Mouse (Mus musculus) thymus, adult 2 months (tissue): ENCODE results near the gene Panx2. TPM values are rescaled to one million over a fixed set of nuclear protein-coding genes. Genes with fewer than 3 reads are reported as not detected.

Experiments used
- DNase-seq: peaks from one replicate; pipeline ENCODE4 v3.0.0; 2021
- H3K27ac ChIP-seq: fragments of 200-500 bp; 2 replicates; pipeline ENCODE4 v1.5.1; 2012; ENCODE audit warnings: low read length, control low read depth; ENCODE audit not compliant: control insufficient read depth, insufficient read depth
- H3K27me3 ChIP-seq: fragments of 200-500 bp; 2 replicates; pipeline ENCODE4 v1.6.1; 2012; ENCODE audit warnings: mild to moderate bottlenecking, low read length, moderate library complexity, mixed read lengths; ENCODE audit not compliant: control insufficient read depth, insufficient read depth
- H3K36me3 ChIP-seq: fragments of 200-500 bp; 2 replicates; pipeline ENCODE4 v1.6.1; 2012; ENCODE audit warnings: mild to moderate bottlenecking, low read length, moderate library complexity; ENCODE audit not compliant: control insufficient read depth, insufficient read depth
- H3K4me1 ChIP-seq: fragments of 200-500 bp; replicated peaks from 2 replicates; pipeline ENCODE4 v1.6.1; 2012; ENCODE audit warnings: low read length; ENCODE audit not compliant: control insufficient read depth, insufficient read depth
- H3K4me3 ChIP-seq: fragments of 200-500 bp; 2 replicates; pipeline ENCODE4 v1.5.1; 2012; ENCODE audit warnings: mild to moderate bottlenecking, low read length, control low read depth, moderate library complexity; ENCODE audit not compliant: control insufficient read depth, insufficient read depth
- CTCF ChIP-seq: fragments of 200-500 bp; IDR thresholded peaks from 2 replicates; pipeline ENCODE4 v1.5.1; 2012; ENCODE audit warnings: mild to moderate bottlenecking, control low read depth, low read length, moderate library complexity, borderline replicate concordance; ENCODE audit not compliant: control insufficient read depth, poor library complexity, insufficient read depth; ENCODE audit errors: extremely low read depth
- POLR2A ChIP-seq: fragments of 200-500 bp; IDR thresholded peaks from 2 replicates; pipeline ENCODE4 v1.6.1; 2012; ENCODE audit warnings: mild to moderate bottlenecking, low read length, control low read depth, moderate library complexity; ENCODE audit not compliant: control insufficient read depth, poor library complexity, insufficient read depth; ENCODE audit errors: extremely low read depth
- WGBS: fragments of 180-500 bp; shearing (Covaris S2); methylation state at CpG from one replicate; pipeline ENCODE4 v1.1.7; 2018; 5-methylcytosine and 5-hydroxymethylcytosine counted together
- polyA plus RNA-seq: library from polyadenylated mRNA; depleted of rRNA; stranded (reverse); fragments of >200 nt; gene quantifications from 2 replicates; pipeline ENCODE4 v1.2.3, GENCODE M21; 2012

Gene Panx2
- polyA plus RNA-seq, 1 experiment = 0.15 TPM

DNA sequence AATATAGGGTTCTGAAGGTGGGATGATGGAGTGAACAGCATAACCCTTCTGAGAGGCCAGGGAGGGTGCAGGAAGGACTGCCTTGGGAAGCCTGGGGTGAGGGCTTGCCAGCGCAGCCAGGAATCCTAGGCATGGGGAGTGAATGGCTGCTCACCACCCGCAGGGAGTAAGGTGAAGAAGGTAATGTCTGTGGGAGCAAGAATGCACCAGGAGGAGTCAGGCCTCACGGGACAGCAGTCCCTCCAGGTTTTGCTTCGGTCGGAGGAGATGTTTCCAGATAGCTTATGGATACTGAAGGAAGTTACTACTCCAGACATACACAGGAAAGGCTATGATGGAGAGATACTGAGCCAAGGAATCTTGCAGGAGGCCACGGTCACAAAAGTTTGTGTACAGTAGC, 798 bp upstream of the Panx2 start:
- Histone ChIP-seq H3K4me3 (no peak overlapping the region), H3K4me1 (peaks cover 4% of the 10 kb centered on the region; the same call in 1 of the 2 replicates), H3K36me3 (no peaks in the 10 kb centered on the region), H3K27ac (no peak overlapping the region), H3K27me3 (peaks cover 8% of the 10 kb centered on the region; the same call in 1 of the 2 replicates)
- TF ChIP-seq CTCF (no peak), POLR2A (no peak)
- DNase-seq = no peak
- WGBS = 61% methylated on average over 6 of the region's 6 CpGs

DNA sequence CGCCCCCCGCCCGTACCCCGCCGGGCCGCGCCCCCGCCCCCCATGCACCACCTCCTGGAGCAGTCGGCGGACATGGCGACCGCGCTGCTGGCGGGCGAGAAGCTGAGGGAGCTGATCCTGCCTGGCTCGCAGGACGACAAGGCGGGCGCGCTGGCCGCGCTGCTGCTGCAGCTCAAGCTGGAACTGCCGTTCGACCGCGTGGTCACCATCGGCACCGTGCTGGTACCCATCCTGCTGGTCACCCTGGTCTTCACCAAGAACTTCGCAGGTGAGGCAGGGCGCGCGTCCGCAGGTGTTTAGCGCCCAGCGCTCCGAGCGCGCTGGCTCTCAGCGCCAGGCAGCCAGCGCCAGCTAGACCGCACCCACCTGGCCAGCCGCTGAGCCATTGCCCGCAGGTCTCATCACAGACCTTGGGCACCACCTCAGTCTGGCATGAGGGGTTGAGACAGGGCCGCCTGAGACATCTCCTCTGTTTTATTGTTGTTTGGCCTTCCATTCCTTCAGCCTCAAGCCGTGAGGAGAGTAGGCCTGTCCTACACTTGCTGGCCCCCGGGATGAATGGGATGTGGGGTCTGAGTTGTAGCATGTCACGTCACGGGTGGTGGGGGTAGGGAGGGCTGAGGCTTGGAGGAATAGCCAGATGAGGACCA, 623 bp downstream of the Panx2 start:
- Histone ChIP-seq H3K36me3 (no peaks in the 10 kb centered on the region), H3K4me3 (peak overlapping the region; percentile 4; the same call in 1 of the 2 replicates), H3K4me1 (peaks cover 4% of the 10 kb centered on the region; the same call in 1 of the 2 replicates), H3K27me3 (peaks cover 8% of the 10 kb centered on the region; the same call in 1 of the 2 replicates), H3K27ac (no peak overlapping the region)
- 8% methylated on average over 40 of the region's 48 CpGs for WGBS
- TF ChIP-seq CTCF (no peak), POLR2A (no peak)
- no peak for DNase-seq

DNA sequence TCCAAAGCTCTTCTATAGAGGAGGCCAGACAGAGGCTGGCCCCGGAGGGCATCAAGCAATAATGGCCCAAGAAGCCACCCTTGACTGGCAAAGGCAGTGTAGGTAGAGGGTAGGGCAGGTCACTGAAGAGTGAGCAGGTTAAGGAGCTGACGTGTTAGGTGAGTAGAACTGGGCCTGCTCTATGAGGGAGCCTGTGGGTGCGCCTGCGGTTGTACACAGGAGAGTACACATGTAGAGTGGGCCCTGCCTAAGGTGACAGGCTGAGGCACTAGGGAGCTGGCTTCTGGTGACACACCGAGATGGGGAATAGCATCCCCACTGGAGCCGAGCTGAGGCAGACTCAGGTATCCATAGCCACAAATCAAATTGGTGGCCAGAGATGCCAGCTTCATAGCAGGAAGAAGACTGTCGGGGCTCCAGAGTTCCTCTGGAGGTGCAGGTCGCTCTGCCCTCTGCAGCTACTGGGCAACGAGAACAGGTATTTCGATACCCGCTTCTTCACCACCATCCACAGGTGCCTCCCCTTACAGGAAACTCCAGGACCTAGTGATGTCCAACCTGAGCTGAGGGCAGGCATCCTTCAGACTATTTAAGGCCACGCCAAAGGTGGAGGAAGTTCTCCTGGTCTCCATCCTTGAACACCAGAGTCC, 1.4 kb downstream of the Panx2 start:
- no peaks in the 10 kb centered on the region for H3K36me3 ChIP-seq
- H3K4me3 ChIP-seq = no peak overlapping the region
- no peak overlapping the region for H3K27ac ChIP-seq
- H3K4me1 ChIP-seq = peaks cover 4% of the 10 kb centered on the region; the same call in 1 of the 2 replicates
- WGBS = 94% methylated on average over 12 of the region's 12 CpGs
- no peak for TF ChIP-seq POLR2A
- no peak for TF ChIP-seq CTCF
- DNase-seq = no peak
- peaks cover 8% of the 10 kb centered on the region; the same call in 1 of the 2 replicates for H3K27me3 ChIP-seq

DNA sequence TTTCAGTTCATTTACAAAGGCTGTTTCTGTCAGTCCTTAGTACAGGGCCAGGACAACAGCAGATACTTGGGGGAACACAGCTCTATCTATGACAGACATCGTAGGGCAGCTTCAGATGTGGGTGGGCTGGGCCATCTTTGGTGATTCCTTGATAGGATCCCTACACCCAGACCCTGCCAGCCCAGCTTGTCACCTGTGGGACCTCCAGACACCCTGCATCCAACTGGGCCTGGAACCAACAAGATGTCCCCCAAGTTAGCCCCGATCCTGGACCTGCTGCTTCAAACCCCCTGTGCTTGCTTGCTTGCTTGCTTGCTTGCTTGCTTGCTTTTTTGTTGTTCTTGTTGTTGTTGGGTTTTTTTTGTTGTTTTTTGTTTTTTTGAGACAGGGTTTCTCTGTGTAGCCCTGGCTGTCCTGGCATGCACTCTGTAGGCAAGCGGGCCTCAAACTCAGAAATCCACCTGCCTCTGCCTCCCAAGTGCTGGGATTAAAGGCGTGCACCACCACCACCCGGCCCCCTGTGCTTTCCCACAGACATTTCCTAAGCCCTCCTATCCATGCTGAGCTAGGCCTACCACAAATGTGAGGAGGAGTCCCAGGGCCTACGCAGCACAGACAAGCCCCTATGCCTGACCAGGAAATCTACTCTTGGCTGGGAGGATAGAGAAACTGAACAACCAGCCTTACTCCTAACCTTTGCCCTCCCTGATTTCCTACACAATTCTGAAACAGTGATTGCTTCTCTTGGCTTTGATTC, 2.4 kb downstream of the Panx2 start:
- H3K27me3 ChIP-seq = peaks cover 8% of the 10 kb centered on the region; the same call in 1 of the 2 replicates
- H3K36me3 ChIP-seq = no peaks in the 10 kb centered on the region
- H3K4me3 ChIP-seq = no peak overlapping the region
- 96% methylated on average over 6 of the region's 6 CpGs for WGBS
- H3K27ac ChIP-seq = no peak overlapping the region
- peaks cover 4% of the 10 kb centered on the region; the same call in 1 of the 2 replicates for H3K4me1 ChIP-seq
- no peak for DNase-seq
- TF ChIP-seq POLR2A (no peak), CTCF (no peak)

DNA sequence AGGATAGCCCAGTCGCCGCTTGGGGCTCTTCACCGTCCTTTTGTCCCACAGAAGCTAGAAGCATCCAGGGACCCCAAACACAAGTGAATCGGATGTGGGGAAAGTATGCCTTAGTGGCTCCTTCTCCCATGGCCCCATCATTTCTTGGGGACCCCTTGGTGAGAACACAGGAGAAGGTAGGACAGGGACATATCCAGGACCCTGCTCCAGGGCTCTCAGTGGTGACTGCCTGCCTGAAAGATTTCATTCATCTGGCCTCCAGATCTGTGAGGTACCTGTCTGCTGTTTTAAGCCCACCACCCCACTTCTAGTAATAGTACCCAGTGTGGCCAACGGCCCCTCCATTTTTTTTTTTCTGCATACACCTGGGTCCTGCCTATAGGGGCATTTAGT, 3.0 kb downstream of the Panx2 start:
- WGBS = 94% methylated on average over 5 of the region's 5 CpGs
- TF ChIP-seq POLR2A (no peak), CTCF (no peak)
- Histone ChIP-seq H3K27ac (no peak overlapping the region), H3K4me1 (peaks cover 4% of the 10 kb centered on the region; the same call in 1 of the 2 replicates), H3K36me3 (no peaks in the 10 kb centered on the region), H3K4me3 (no peak overlapping the region), H3K27me3 (peaks cover 8% of the 10 kb centered on the region; the same call in 1 of the 2 replicates)
- DNase-seq = no peak

DNA sequence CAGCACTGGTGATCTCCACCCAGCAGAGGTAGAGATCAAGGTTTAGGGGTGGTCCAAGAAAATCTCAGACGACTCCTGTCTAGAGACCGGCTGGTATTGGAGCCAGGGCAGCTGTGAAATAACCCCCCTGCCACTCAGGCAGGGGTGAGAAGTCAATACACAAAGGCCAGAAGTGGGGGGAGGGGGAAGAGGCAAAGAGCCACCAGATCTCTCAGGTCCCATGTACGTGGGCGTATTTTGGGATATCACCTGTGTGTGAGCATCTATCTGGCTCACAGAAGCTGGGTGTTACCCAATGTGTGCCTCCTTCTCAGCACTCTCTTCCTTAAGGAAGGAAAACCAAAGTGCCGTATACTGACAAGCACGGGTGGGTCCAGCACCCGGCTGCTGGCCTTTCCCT, 3.5 kb downstream of the Panx2 start:
- Histone ChIP-seq H3K4me3 (no peak overlapping the region), H3K4me1 (peaks cover 4% of the 10 kb centered on the region; the same call in 1 of the 2 replicates), H3K27ac (no peak overlapping the region), H3K27me3 (peaks cover 8% of the 10 kb centered on the region; the same call in 1 of the 2 replicates), H3K36me3 (no peaks in the 10 kb centered on the region)
- 93% methylated on average over 7 of the region's 7 CpGs for WGBS
- TF ChIP-seq POLR2A (no peak), CTCF (no peak)
- DNase-seq = no peak
